Mouse (Mus musculus): Measurements from ENCODE around the gene Dapl1. TPM values are rescaled to one million over a fixed set of nuclear protein-coding genes. Genes with fewer than 3 reads are reported as not detected.

Gene Dapl1
- polyA plus RNA-seq, 1 experiment from 2014 or later = not detected

GRCm38 (mm10) chr2:59485657-59486056 lies 1.2 kb downstream of the Dapl1 start:
- H3K4me2 ChIP-seq = no peak overlapping the region
- no peaks in the 10 kb centered on the region for H3K9me3 ChIP-seq (replicated peaks)
- H3K27ac ChIP-seq = no peak overlapping the region
- H3K36me3 ChIP-seq (ENCODE audit: poor library complexity, severe bottlenecking) = no peaks in the 10 kb centered on the region
- peaks cover 9% of the 10 kb centered on the region; the same call in 1 of the 2 replicates for H3K4me1 ChIP-seq
- WGBS = 27% methylated on average over 4 of the region's 4 CpGs
- H3K27me3 ChIP-seq = no peaks in the 10 kb centered on the region
- no peak overlapping the region for H3K4me3 ChIP-seq
- peak; percentile 52; the same call in 1 of the 2 replicates for ATAC-seq
- H3K9ac ChIP-seq = no peak overlapping the region

GRCm38 (mm10) chr2:59486196-59486845 lies 1.9 kb downstream of the Dapl1 start:
- Histone ChIP-seq H3K9me3 (replicated peaks) (no peaks in the 10 kb centered on the region), H3K27ac (no peak overlapping the region), H3K27me3 (no peaks in the 10 kb centered on the region), H3K4me3 (no peak overlapping the region), H3K4me1 (peaks cover 9% of the 10 kb centered on the region; the same call in 1 of the 2 replicates), H3K9ac (no peak overlapping the region), H3K4me2 (no peak overlapping the region), H3K36me3 (ENCODE audit: poor library complexity, severe bottlenecking) (no peaks in the 10 kb centered on the region)
- 73% methylated on average over 6 of the region's 6 CpGs for WGBS
- ATAC-seq = 0 out of 2 replicates have a peak, but pooled peaks have one; percentile 24

GRCm38 (mm10) chr2:59488235-59488634 lies 3.8 kb downstream of the Dapl1 start:
- Histone ChIP-seq H3K9me3 (replicated peaks) (no peaks in the 10 kb centered on the region), H3K9ac (no peak overlapping the region), H3K36me3 (ENCODE audit: poor library complexity, severe bottlenecking) (no peaks in the 10 kb centered on the region), H3K4me3 (no peak overlapping the region), H3K27me3 (peaks cover 3% of the 10 kb centered on the region; the same call in 1 of the 2 replicates), H3K4me2 (no peak overlapping the region), H3K27ac (no peak overlapping the region), H3K4me1 (peaks cover 11% of the 10 kb centered on the region)
- 75% methylated on average over 2 of the region's 2 CpGs for WGBS
- ATAC-seq = no peak

GRCm38 (mm10) chr2:59490353-59490752 lies 5.9 kb downstream of the Dapl1 start:
- Histone ChIP-seq H3K27me3 (peaks cover 3% of the 10 kb centered on the region; the same call in 1 of the 2 replicates), H3K4me1 (peaks cover 18% of the 10 kb centered on the region), H3K4me3 (no peak overlapping the region), H3K4me2 (no peak overlapping the region), H3K9me3 (replicated peaks) (no peaks in the 10 kb centered on the region), H3K9ac (no peak overlapping the region), H3K36me3 (ENCODE audit: poor library complexity, severe bottlenecking) (no peaks in the 10 kb centered on the region), H3K27ac (no peak overlapping the region)
- WGBS = 82% methylated on average over 7 of the region's 7 CpGs
- ATAC-seq = no peak

GRCm38 (mm10) chr2:59493445-59494085 lies 9.1 kb downstream of the Dapl1 start:
- H3K27me3 ChIP-seq = peaks cover 6% of the 10 kb centered on the region; the same call in 1 of the 2 replicates
- H3K4me1 ChIP-seq = peaks cover 15% of the 10 kb centered on the region
- 7% methylated on average over 13 of the region's 13 CpGs for WGBS
- no peak overlapping the region for H3K4me3 ChIP-seq
- peak; percentile 53; the same call in 1 of the 2 replicates for ATAC-seq
- H3K4me2 ChIP-seq = no peak overlapping the region
- no peak overlapping the region for H3K9ac ChIP-seq
- H3K9me3 ChIP-seq (replicated peaks) = no peaks in the 10 kb centered on the region
- H3K27ac ChIP-seq = no peak overlapping the region
- H3K36me3 ChIP-seq (ENCODE audit: poor library complexity, severe bottlenecking) = no peaks in the 10 kb centered on the region

- Histone ChIP-seq H3K4me2 (no peak overlapping the region), H3K9me3 (replicated peaks) (no peaks in the 10 kb centered on the region), H3K9ac (no peak overlapping the region), H3K36me3 (ENCODE audit: poor library complexity, severe bottlenecking) (no peaks in the 10 kb centered on the region), H3K27me3 (0 out of 2 replicates have a peak, but pooled peaks cover 3% of the 10 kb centered on the region), H3K27ac (no peak overlapping the region), H3K4me1 (peaks cover 5% of the 10 kb centered on the region), H3K4me3 (no peak overlapping the region)
- no peak for ATAC-seq
- WGBS = 89% methylated on average over 8 of the region's 8 CpGs
Observed at GRCm38 (mm10) chr2:59499146-59499545, 14.7 kb downstream of the Dapl1 start.

GRCm38 (mm10) chr2:59499717-59500116 lies 15.3 kb downstream of the Dapl1 start:
- ATAC-seq = no peak

GRCm38 (mm10) chr2:59509061-59509460 lies 24.6 kb downstream of the Dapl1 start:
- Histone ChIP-seq H3K27ac (no peak overlapping the region), H3K36me3 (ENCODE audit: poor library complexity, severe bottlenecking) (no peaks in the 10 kb centered on the region), H3K4me1 (peaks cover 4% of the 10 kb centered on the region; the same call in 1 of the 2 replicates), H3K4me3 (no peak overlapping the region), H3K9ac (no peak overlapping the region), H3K4me2 (no peak overlapping the region), H3K9me3 (replicated peaks) (0 out of 2 replicates have a peak, but pooled peaks cover 4% of the 10 kb centered on the region), H3K27me3 (no peaks in the 10 kb centered on the region)
- 76% methylated on average over 4 of the region's 4 CpGs for WGBS
- no peak for ATAC-seq

More at GRCm38 (mm10) chr2:59499717-59500116, 15.3 kb downstream of the Dapl1 start:
- Histone ChIP-seq H3K9me3 (replicated peaks) (no peaks in the 10 kb centered on the region), H3K4me3 (no peak overlapping the region), H3K36me3 (ENCODE audit: poor library complexity, severe bottlenecking) (no peaks in the 10 kb centered on the region), H3K27me3 (0 out of 2 replicates have a peak, but pooled peaks cover 3% of the 10 kb centered on the region), H3K4me1 (no peaks in the 10 kb centered on the region), H3K27ac (no peak overlapping the region), H3K4me2 (no peak overlapping the region), H3K9ac (no peak overlapping the region)
- 94% methylated on average over 2 of the region's 2 CpGs for WGBS

- 49% methylated on average over 9 of the region's 9 CpGs for WGBS
- no peak overlapping the region for H3K4me2 ChIP-seq
Observed at GRCm38 (mm10) chr2:59510416-59510815, 26.0 kb downstream of the Dapl1 start.

GRCm38 (mm10) chr2:59510882-59511281 lies 26.4 kb downstream of the Dapl1 start:
- H3K4me1 ChIP-seq = peaks cover 4% of the 10 kb centered on the region; the same call in 1 of the 2 replicates
- no peak overlapping the region for H3K9ac ChIP-seq
- no peak overlapping the region for H3K27ac ChIP-seq
- H3K36me3 ChIP-seq (ENCODE audit: poor library complexity, severe bottlenecking) = no peaks in the 10 kb centered on the region
- H3K4me3 ChIP-seq = no peak overlapping the region
- no peak overlapping the region for H3K4me2 ChIP-seq
- 73% methylated on average over 6 of the region's 6 CpGs for WGBS
- ATAC-seq = no peak
- no peaks in the 10 kb centered on the region for H3K27me3 ChIP-seq
- H3K9me3 ChIP-seq (replicated peaks) = 0 out of 2 replicates have a peak, but pooled peaks cover 4% of the 10 kb centered on the region

More at GRCm38 (mm10) chr2:59510416-59510815, 26.0 kb downstream of the Dapl1 start:
- H3K27me3 ChIP-seq = no peaks in the 10 kb centered on the region
- no peak overlapping the region; the same call in 1 of the 2 replicates for H3K27ac ChIP-seq
- H3K9me3 ChIP-seq (replicated peaks) = 0 out of 2 replicates have a peak, but pooled peaks cover 4% of the 10 kb centered on the region
- H3K36me3 ChIP-seq (ENCODE audit: poor library complexity, severe bottlenecking) = no peaks in the 10 kb centered on the region
- H3K4me1 ChIP-seq = peaks cover 4% of the 10 kb centered on the region; the same call in 1 of the 2 replicates
- no peak overlapping the region for H3K4me3 ChIP-seq
- peak; percentile 51; the same call in 1 of the 2 replicates for ATAC-seq
- H3K9ac ChIP-seq = no peak overlapping the region

- Histone ChIP-seq H3K4me3 (no peak overlapping the region), H3K9me3 (replicated peaks) (no peaks in the 10 kb centered on the region), H3K9ac (no peak overlapping the region), H3K27ac (no peak overlapping the region), H3K27me3 (no peaks in the 10 kb centered on the region), H3K36me3 (ENCODE audit: poor library complexity, severe bottlenecking) (no peaks in the 10 kb centered on the region), H3K4me1 (peaks cover 8% of the 10 kb centered on the region; the same call in 1 of the 2 replicates), H3K4me2 (no peak overlapping the region)
- no peak for ATAC-seq
- 93% methylated on average over 10 of the region's 10 CpGs for WGBS
Observed at GRCm38 (mm10) chr2:59520663-59521062, 36.2 kb downstream of the Dapl1 start.

- Histone ChIP-seq H3K27me3 (no peaks in the 10 kb centered on the region), H3K9ac (peak overlapping the region; percentile 50; the same call in 1 of the 2 replicates), H3K27ac (no peak overlapping the region), H3K36me3 (ENCODE audit: poor library complexity, severe bottlenecking) (no peaks in the 10 kb centered on the region), H3K4me1 (peaks cover 8% of the 10 kb centered on the region; the same call in 1 of the 2 replicates), H3K4me3 (peak overlapping the region; percentile 26), H3K4me2 (peak overlapping the region; percentile 56), H3K9me3 (replicated peaks) (no peaks in the 10 kb centered on the region)
- 10% methylated on average over 19 of the region's 19 CpGs for WGBS
- ATAC-seq = peak; percentile 87
Observed at GRCm38 (mm10) chr2:59522079-59522684, 37.7 kb downstream of the Dapl1 start.
